Mouse (Mus musculus): ENCODE measurements around the gene Chst3.

- TF ChIP-seq GATA1 (IDR thresholded peaks at IDR 0.05; ENCODE audit: low read length) (no peak), TAL1 (IDR thresholded peaks at IDR 0.05; ENCODE audit: low read length) (no peak)
These were observed 49.7 kb upstream of the Chst3 start for GRCm38 (mm10) chr10:60268738-60269137.

Measured in erythroblast, embryonic 14.5 days (primary cell).